Mouse (Mus musculus): Measurements from ENCODE around the gene Sik3. TPM values are rescaled to one million over a fixed set of nuclear protein-coding genes. Genes with fewer than 3 reads are reported as not detected.
A peak's percentile ranks its signal among the peaks of the same experiment; 100 is the strongest.

The Sik3 gene
- polyA plus RNA-seq, 2 experiments, result 13.7 to 23.9 TPM

DNA sequence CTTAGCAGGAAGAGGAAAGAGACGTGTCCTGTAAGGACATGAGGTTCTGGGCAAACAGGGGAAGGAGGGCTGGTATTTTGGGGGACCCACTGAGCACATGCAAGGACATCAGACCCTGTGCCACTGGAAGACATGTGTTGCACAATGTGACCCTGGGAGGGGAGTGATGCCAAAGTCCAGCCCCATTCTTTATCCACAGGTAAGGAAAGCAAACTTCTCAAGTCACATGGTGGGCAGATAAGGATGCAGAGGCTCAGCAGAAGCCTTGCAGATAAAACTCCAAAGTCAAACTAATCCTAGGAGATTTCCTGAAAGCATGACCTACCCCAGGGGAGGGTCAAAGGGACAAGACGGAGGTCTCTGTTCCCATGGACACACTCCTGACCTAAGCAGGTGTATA is 229.2 kb downstream of the Sik3 start:
- no peak for TF ChIP-seq POLR2A (IDR thresholded peaks at IDR 0.05; ENCODE audit: borderline replicate concordance, extremely low read depth, insufficient read depth, insufficient read length)
- DNase-seq (ENCODE audit: low spot score), result no peak

DNA sequence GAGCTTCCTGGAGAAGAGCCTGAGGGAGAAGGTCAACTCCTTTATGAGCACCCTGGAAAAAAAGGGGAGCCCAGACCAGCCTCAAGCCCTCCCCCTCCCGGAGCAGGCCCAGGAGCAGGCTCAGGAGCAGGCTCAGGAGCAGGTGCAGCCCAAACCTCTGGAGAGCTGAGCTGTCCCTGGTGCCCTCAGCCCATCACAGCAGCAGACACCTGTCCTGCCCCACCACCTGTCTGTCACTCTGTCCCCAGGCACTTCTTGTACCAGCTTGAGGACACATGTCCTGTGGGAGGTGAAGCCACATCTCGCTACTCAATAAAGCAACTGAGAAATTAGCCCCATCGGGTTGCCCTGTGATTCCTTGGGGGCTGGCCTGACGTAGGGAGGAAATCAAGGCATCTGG is 230.5 kb downstream of the Sik3 start:
- no peak overlapping the region for H3K4me3 ChIP-seq (replicated peaks; ENCODE audit: low read length)
- ATAC-seq (ENCODE audit: low FRiP score, low read depth), result no peak
- H3K27me3 ChIP-seq (ENCODE audit: control insufficient read depth, insufficient read depth, low read length), result no peaks in the 10 kb centered on the region
- H3K4me1 ChIP-seq (ENCODE audit: control insufficient read depth, insufficient read depth, low read length), result no peaks in the 10 kb centered on the region
- H3K9me3 ChIP-seq (ENCODE audit: control insufficient read depth, low read length), result no peaks in the 10 kb centered on the region
- no peaks in the 10 kb centered on the region for H3K36me3 ChIP-seq (ENCODE audit: control insufficient read depth, insufficient read depth, low read length)
- WGBS, result 47% methylated on average over 4 of the region's 4 CpGs
- no peak overlapping the region for H3K9ac ChIP-seq (ENCODE audit: low read depth, low read length, severe bottlenecking)
- H3K4me2 ChIP-seq (replicated peaks; ENCODE audit: low read depth, low read length, severe bottlenecking), result no peak overlapping the region
- H3K27ac ChIP-seq (replicated peaks; ENCODE audit: low read depth, low read length), result no peak overlapping the region
- DNase-seq (ENCODE audit: low spot score), result no peak
- no peak for TF ChIP-seq POLR2A (IDR thresholded peaks at IDR 0.05; ENCODE audit: borderline replicate concordance, extremely low read depth, insufficient read depth, insufficient read length)

More for the DNA sequence above, 229.2 kb downstream of the Sik3 start:
- Histone ChIP-seq H3K9ac (ENCODE audit: low read depth, low read length, severe bottlenecking) (no peak overlapping the region), H3K4me2 (replicated peaks; ENCODE audit: low read depth, low read length, severe bottlenecking) (no peak overlapping the region), H3K9me3 (ENCODE audit: control insufficient read depth, low read length) (no peaks in the 10 kb centered on the region), H3K4me3 (replicated peaks; ENCODE audit: low read length) (no peak overlapping the region), H3K27ac (replicated peaks; ENCODE audit: low read depth, low read length) (no peak overlapping the region), H3K36me3 (ENCODE audit: control insufficient read depth, insufficient read depth, low read length) (no peaks in the 10 kb centered on the region), H3K27me3 (ENCODE audit: control insufficient read depth, insufficient read depth, low read length) (no peaks in the 10 kb centered on the region), H3K4me1 (ENCODE audit: control insufficient read depth, insufficient read depth, low read length) (no peaks in the 10 kb centered on the region)
- WGBS, result 73% methylated on average over 2 of the region's 2 CpGs
- ATAC-seq (ENCODE audit: low FRiP score, low read depth), result no peak

DNA sequence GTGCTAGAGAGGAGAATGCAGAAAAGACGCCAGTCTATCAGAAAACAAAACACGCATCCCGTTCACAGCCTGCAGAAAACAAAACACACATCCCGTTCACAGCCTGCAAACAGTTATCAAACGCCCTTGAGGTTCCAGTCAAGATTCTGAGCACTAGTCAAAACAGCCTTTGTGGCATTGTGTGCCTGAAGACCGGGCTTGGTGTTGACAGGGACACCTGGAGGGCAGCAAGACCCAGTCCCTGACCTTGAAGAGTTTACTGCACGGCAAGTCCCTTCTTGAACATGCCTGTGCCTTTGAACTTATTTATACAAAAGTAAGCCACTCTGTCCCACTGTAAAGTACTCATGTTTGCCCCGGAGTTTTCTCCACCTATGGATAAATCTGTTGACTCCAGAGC is 231.0 kb downstream of the Sik3 start:
- TF ChIP-seq POLR2A (IDR thresholded peaks at IDR 0.05; ENCODE audit: borderline replicate concordance, extremely low read depth, insufficient read depth, insufficient read length), result no peak
- DNase-seq (ENCODE audit: low spot score) (no peak), ATAC-seq (ENCODE audit: low FRiP score, low read depth) (no peak)

DNA sequence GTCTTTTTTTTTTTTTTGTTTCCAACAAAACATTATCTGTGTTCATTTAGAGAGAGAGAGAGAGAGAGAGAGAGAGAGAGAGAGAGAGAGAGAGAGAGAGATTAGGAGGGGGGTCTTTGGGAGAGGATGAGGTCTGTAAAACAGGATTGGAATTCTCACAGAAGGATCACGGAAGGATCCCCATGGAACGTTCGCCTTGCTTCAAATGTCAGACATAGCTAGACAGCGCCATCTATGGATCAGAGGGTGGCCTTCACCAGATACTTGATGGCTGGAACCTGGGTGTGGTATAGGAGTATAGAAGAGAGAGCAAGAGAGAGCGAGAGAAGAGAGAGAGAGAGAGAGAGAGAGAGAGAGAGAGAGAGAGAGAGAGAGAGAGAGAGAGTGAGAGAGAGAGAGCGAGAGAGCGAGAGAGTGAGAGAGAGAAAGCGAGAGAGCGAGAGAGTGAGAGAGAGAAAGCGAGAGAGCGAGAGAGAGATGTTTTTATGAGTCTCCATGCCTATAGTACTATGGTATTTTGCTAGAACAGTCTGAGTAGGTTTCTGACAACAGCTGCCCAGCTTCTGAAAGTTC is 234.2 kb downstream of the Sik3 start:
- peak; percentile 86 for ATAC-seq (ENCODE audit: low FRiP score, low read depth)
- H3K4me3 ChIP-seq (replicated peaks; ENCODE audit: low read length), result no peak overlapping the region
- WGBS, result 16% methylated on average over 11 of the region's 11 CpGs
- no peak overlapping the region for H3K27ac ChIP-seq (replicated peaks; ENCODE audit: low read depth, low read length)
- H3K4me1 ChIP-seq (ENCODE audit: control insufficient read depth, insufficient read depth, low read length), result no peaks in the 10 kb centered on the region
- no peaks in the 10 kb centered on the region for H3K27me3 ChIP-seq (ENCODE audit: control insufficient read depth, insufficient read depth, low read length)
- H3K9ac ChIP-seq (ENCODE audit: low read depth, low read length, severe bottlenecking), result 0 out of 2 replicates have a peak overlapping the region, but pooled peaks have one; percentile 31
- peak; percentile 90 for DNase-seq (ENCODE audit: low spot score)
- TF ChIP-seq POLR2A (IDR thresholded peaks at IDR 0.05; ENCODE audit: borderline replicate concordance, extremely low read depth, insufficient read depth, insufficient read length), result no peak
- no peaks in the 10 kb centered on the region for H3K36me3 ChIP-seq (ENCODE audit: control insufficient read depth, insufficient read depth, low read length)
- H3K4me2 ChIP-seq (replicated peaks; ENCODE audit: low read depth, low read length, severe bottlenecking), result 0 out of 2 replicates have a peak overlapping the region, but pooled peaks have one; percentile 23
- no peaks in the 10 kb centered on the region for H3K9me3 ChIP-seq (ENCODE audit: control insufficient read depth, low read length)

More for the DNA sequence above, 231.0 kb downstream of the Sik3 start:
- Histone ChIP-seq H3K4me2 (replicated peaks; ENCODE audit: low read depth, low read length, severe bottlenecking) (no peak overlapping the region), H3K4me3 (replicated peaks; ENCODE audit: low read length) (no peak overlapping the region), H3K27ac (replicated peaks; ENCODE audit: low read depth, low read length) (no peak overlapping the region), H3K4me1 (ENCODE audit: control insufficient read depth, insufficient read depth, low read length) (no peaks in the 10 kb centered on the region), H3K27me3 (ENCODE audit: control insufficient read depth, insufficient read depth, low read length) (no peaks in the 10 kb centered on the region), H3K9me3 (ENCODE audit: control insufficient read depth, low read length) (no peaks in the 10 kb centered on the region), H3K9ac (ENCODE audit: low read depth, low read length, severe bottlenecking) (no peak overlapping the region), H3K36me3 (ENCODE audit: control insufficient read depth, insufficient read depth, low read length) (no peaks in the 10 kb centered on the region)
- WGBS, result 49% methylated on average over 8 of the region's 8 CpGs

DNA sequence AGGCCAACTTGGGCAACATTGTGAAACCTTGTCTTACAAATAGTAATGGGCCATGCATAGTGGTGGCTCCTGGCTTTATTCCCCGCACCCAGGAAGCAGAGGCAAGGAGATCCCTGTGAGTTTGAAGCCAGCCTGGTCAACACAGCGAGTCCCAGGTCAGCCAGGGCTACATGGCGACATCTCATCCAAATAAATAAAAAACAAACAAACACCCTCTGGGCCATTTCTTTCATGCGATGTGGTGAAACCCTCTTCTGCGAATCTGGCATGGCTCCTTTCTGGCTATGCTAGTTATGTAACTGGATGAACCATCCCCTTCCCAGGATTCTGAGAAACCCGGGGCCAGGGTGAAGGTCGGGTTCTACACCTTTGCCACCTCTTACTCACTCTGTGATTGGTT is 243.6 kb downstream of the Sik3 start:
- Histone ChIP-seq H3K4me2 (replicated peaks; ENCODE audit: low read depth, low read length, severe bottlenecking) (no peak overlapping the region), H3K9me3 (ENCODE audit: control insufficient read depth, low read length) (no peaks in the 10 kb centered on the region), H3K27ac (replicated peaks; ENCODE audit: low read depth, low read length) (no peak overlapping the region), H3K4me1 (ENCODE audit: control insufficient read depth, insufficient read depth, low read length) (no peaks in the 10 kb centered on the region), H3K27me3 (ENCODE audit: control insufficient read depth, insufficient read depth, low read length) (no peaks in the 10 kb centered on the region), H3K9ac (ENCODE audit: low read depth, low read length, severe bottlenecking) (no peak overlapping the region), H3K36me3 (ENCODE audit: control insufficient read depth, insufficient read depth, low read length) (no peaks in the 10 kb centered on the region), H3K4me3 (replicated peaks; ENCODE audit: low read length) (no peak overlapping the region)
- TF ChIP-seq POLR2A (IDR thresholded peaks at IDR 0.05; ENCODE audit: borderline replicate concordance, extremely low read depth, insufficient read depth, insufficient read length), result no peak
- WGBS, result 82% methylated on average over 7 of the region's 7 CpGs
- DNase-seq (ENCODE audit: low spot score) (no peak), ATAC-seq (ENCODE audit: low FRiP score, low read depth) (no peak)
